Mouse (Mus musculus) testis, postnatal 10 days (tissue): ENCODE data around the gene Sept7.
"Not testable (repeated sequence)": the region's sequence is repeated elsewhere in the genome, so short reads cannot be mapped to it uniquely, and the experiment has no call there.

ENCODE experiments used
- DNase-seq: peaks from one replicate; pipeline ENCODE4 v3.0.0; 2021; ENCODE audit warnings: low spot score

Sept7 gene

GRCm38 (mm10) chr9:25260411-25260810, 8.2 kb downstream of the Sept7 start:
- no peak for DNase-seq

GRCm38 (mm10) chr9:25260979-25261378, 8.7 kb downstream of the Sept7 start:
- DNase-seq: no peak

GRCm38 (mm10) chr9:25262087-25262486, 9.8 kb downstream of the Sept7 start:
- DNase-seq: no peak

GRCm38 (mm10) chr9:25265795-25266194, 13.6 kb downstream of the Sept7 start:
- no peak for DNase-seq

GRCm38 (mm10) chr9:25267133-25267532, 14.9 kb downstream of the Sept7 start:
- no peak for DNase-seq

GRCm38 (mm10) chr9:25267574-25267973, 15.3 kb downstream of the Sept7 start:
- no peak for DNase-seq

- DNase-seq: no peak
These were observed 19.7 kb downstream of the Sept7 start for GRCm38 (mm10) chr9:25271902-25272301.

- DNase-seq: no peak
These were observed 37.6 kb downstream of the Sept7 start for GRCm38 (mm10) chr9:25289796-25290195.

GRCm38 (mm10) chr9:25309505-25310182, 57.4 kb downstream of the Sept7 start:
- DNase-seq: no peak

GRCm38 (mm10) chr9:25314304-25314703, 62.1 kb downstream of the Sept7 start:
- no peak for DNase-seq

GRCm38 (mm10) chr9:25317827-25318505, 65.7 kb downstream of the Sept7 start:
- peak; percentile 72 for DNase-seq

GRCm38 (mm10) chr9:25319676-25320075, 67.4 kb downstream of the Sept7 start:
- not testable (repeated sequence) for DNase-seq

GRCm38 (mm10) chr9:25327727-25328370, 75.6 kb downstream of the Sept7 start:
- DNase-seq: no peak

- DNase-seq: no peak
These were observed 76.9 kb downstream of the Sept7 start for GRCm38 (mm10) chr9:25328946-25329723.

GRCm38 (mm10) chr9:25337436-25338198, 85.4 kb downstream of the Sept7 start:
- no peak for DNase-seq

- no peak for DNase-seq
These were observed 88.2 kb downstream of the Sept7 start for GRCm38 (mm10) chr9:25340412-25340811.

GRCm38 (mm10) chr9:25353775-25354174, 101.5 kb downstream of the Sept7 start:
- no peak for DNase-seq

GRCm38 (mm10) chr9:25355806-25356205, 103.6 kb downstream of the Sept7 start:
- DNase-seq: no peak

- no peak for DNase-seq
These were observed 105.3 kb downstream of the Sept7 start for GRCm38 (mm10) chr9:25357589-25357988.

GRCm38 (mm10) chr9:25358018-25358417, 105.8 kb downstream of the Sept7 start:
- DNase-seq: no peak
